Comparison of ENCODE assay signal across 9 mouse cellular contexts in genomic region chr7:35269443-35270024, GRCm38 (mm10). TPM values are rescaled to one million over a fixed set of nuclear protein-coding genes. Genes with fewer than 3 reads are reported as not detected.
DNase-seq lines count a peak whose midpoint lies in the region; ATAC-seq and TF ChIP-seq lines count a peak whose summit lies in the region.
"Had no signal": no experiment of that assay in that cellular context is flagged by ENCODE, and none has a peak within 500 bp of the region (broad histone marks: within the 10 kb centered on the region; RNA-seq: fewer than 3 reads in every experiment).

No protein-coding gene starts in this region.

- 7% methylated on average over 21 of the region's 21 CpGs for WGBS in hindbrain, embryonic 16.5 days
- WGBS in liver, embryonic 12.5 days (ENCODE audit: insufficient replicate concordance): 4% methylated on average over 21 of the region's 21 CpGs

- peaks cover 2% of the 10 kb centered on the region; the same call in 1 of the 2 replicates for H3K4me1 ChIP-seq in hindbrain, embryonic 16.5 days (ENCODE audit: control insufficient read depth, insufficient read depth, low read depth, low read length)
- peaks cover 8% of the 10 kb centered on the region for H3K4me1 ChIP-seq in liver, embryonic 12.5 days

- peak overlapping the region; percentile 45; the same call in 1 of the 2 replicates for H3K9ac ChIP-seq in hindbrain, embryonic 16.5 days (ENCODE audit: low read depth, low read length)
- H3K9ac ChIP-seq in liver, embryonic 12.5 days: peak overlapping the region; percentile 25

- H3K36me3 ChIP-seq in hindbrain, embryonic 16.5 days (ENCODE audit: control insufficient read depth, insufficient read depth, low read length): peaks cover 2% of the 10 kb centered on the region
- 0 out of 2 replicates have a peak, but pooled peaks cover 2% of the 10 kb centered on the region for H3K36me3 ChIP-seq in liver, embryonic 12.5 days

- intact Hi-C loops in left cerebral cortex, adult 2 months (cut with DNase I): loop anchor here (5.0 kb wide), 1 partner anchor 862 kb away; no protein-coding TSS in a partner anchor
- intact Hi-C loops in gastrocnemius, adult 2 months (cut with DNase I): loop anchor here (5.0 to 10.0 kb wide), 2 partner anchors 97 to 415 kb away; no protein-coding TSS in a partner anchor

- H3K4me3 ChIP-seq in left cerebral cortex, adult 2 months: peak overlapping the region; percentile 37
- peak overlapping the region; percentile 71 for H3K4me3 ChIP-seq in gastrocnemius, adult 2 months
- H3K4me3 ChIP-seq in hindbrain, embryonic 16.5 days (ENCODE audit: low read length): peak overlapping the region; percentile 36
- H3K4me3 ChIP-seq in liver, embryonic 12.5 days: peak overlapping the region; percentile 43

- DNase-seq in left cerebral cortex, adult 2 months (ENCODE audit: extremely low spot score in 1 of 2, low spot score in 2 of 2): no peak
- no peak for DNase-seq in left cerebral cortex, adult 18-20 months (ENCODE audit: low spot score in 2 of 2)
- DNase-seq in cerebellum, adult 9-11 months: peak; percentile 16
- DNase-seq in gastrocnemius, adult 2 months: peak; percentile 40
- DNase-seq in thymus, postnatal 4 days: peak; percentile 59

- H3K27ac ChIP-seq in left cerebral cortex, adult 2 months: no peak overlapping the region
- peak overlapping the region; percentile 8; the same call in 1 of the 2 replicates for H3K27ac ChIP-seq in gastrocnemius, adult 2 months
- H3K27ac ChIP-seq in hindbrain, embryonic 16.5 days (ENCODE audit: low read depth, low read length): no peak overlapping the region
- no peak overlapping the region for H3K27ac ChIP-seq in liver, embryonic 12.5 days

- TF ChIP-seq CTCF in left cerebral cortex, adult 2 months (IDR thresholded peaks at IDR 0.05): peak; percentile 36
- TF ChIP-seq CTCF in gastrocnemius, adult 2 months (IDR thresholded peaks at IDR 0.05): peak; percentile 51

- H3K9me3 ChIP-seq in hindbrain, embryonic 16.5 days (ENCODE audit: control insufficient read depth, low read length): peaks cover 5% of the 10 kb centered on the region
- 0 out of 2 replicates have a peak, but pooled peaks cover 2% of the 10 kb centered on the region for H3K9me3 ChIP-seq in liver, embryonic 12.5 days (replicated peaks)

- peak; percentile 60 for ATAC-seq in hindbrain, embryonic 16.5 days
- peak; percentile 77 for ATAC-seq in liver, embryonic 12.5 days
- peak; percentile 54; the same call in 1 of the 2 replicates for ATAC-seq in monocyte, adult 5-6 weeks (replicated peaks; ENCODE audit: insufficient number of reproducible peaks, low FRiP score, low TSS enrichment, poor library complexity, severe bottlenecking)
- ATAC-seq: Patski had no signal

- no peaks in the 10 kb centered on the region for H3K27me3 ChIP-seq in hindbrain, embryonic 16.5 days (replicated peaks; ENCODE audit: control insufficient read depth, insufficient read depth, low read length)
- H3K27me3 ChIP-seq in liver, embryonic 12.5 days (replicated peaks): no peaks in the 10 kb centered on the region
- H3K27me3 ChIP-seq: Patski had no signal

- peak overlapping the region; percentile 70 for H3K4me2 ChIP-seq in hindbrain, embryonic 16.5 days (ENCODE audit: low read length)
- peak overlapping the region; percentile 74 for H3K4me2 ChIP-seq in liver, embryonic 12.5 days

RNA-seq across cellular contexts. Expression of gene Gpatch1, which starts 48.7 kb away (rescaled TPM):
- 10 to 100 TPM; 27.3 to 27.7 TPM for total RNA-seq in left cerebral cortex, adult 2 months (2021)
- 10 to 100 TPM; 23.3 to 24.4 TPM for total RNA-seq in left cerebral cortex, adult 18-20 months (2021)
- total RNA-seq in gastrocnemius, adult 2 months (2021): 1 to 10 TPM; 6.4 to 7.4 TPM
- polyA plus RNA-seq in hindbrain, embryonic 16.5 days (2015; fragmentation: Nextera tagmentation; extraction: Ambion mirVana): 17.5 and 20.8 TPM in 2 replicates
- 9.6 and 10.6 TPM in 2 replicates for polyA plus RNA-seq in liver, embryonic 12.5 days (2016; fragmentation: Nextera tagmentation; extraction: Ambion mirVana)
- total RNA-seq in monocyte, adult 5-6 weeks (2017): 10.4 to 20.6 TPM (median 15.0 TPM) in 3 replicates

RNA-seq across cellular contexts. Expression of gene Lrp3, which starts 54.2 kb away (rescaled TPM):
- total RNA-seq in left cerebral cortex, adult 2 months (2021): 10 to 100 TPM; 80.8 to 86.8 TPM
- total RNA-seq in left cerebral cortex, adult 18-20 months (2021): 10 to 100 TPM; 79.8 to 83.6 TPM
- 1 to 10 TPM; 7.5 to 8.6 TPM for total RNA-seq in gastrocnemius, adult 2 months (2021)
- polyA plus RNA-seq in hindbrain, embryonic 16.5 days (2015; fragmentation: Nextera tagmentation; extraction: Ambion mirVana): 25.1 and 25.5 TPM in 2 replicates
- polyA plus RNA-seq in liver, embryonic 12.5 days (2016; fragmentation: Nextera tagmentation; extraction: Ambion mirVana): 0.81 and 1.3 TPM in 2 replicates
- not detected in 3 replicates for total RNA-seq in monocyte, adult 5-6 weeks (2017)

Comparison
In these comparisons a context has a peak if more than half of its experiments do, and no peak if none do; other contexts are left out.
1. DNase-seq: peak in cerebellum, adult 9-11 months (single experiment), gastrocnemius, adult 2 months (single experiment) and thymus, postnatal 4 days (single experiment); none in left cerebral cortex, adult 2 months (0 of 2) and left cerebral cortex, adult 18-20 months (0 of 2).
2. RNA of gene Lrp3, which starts 54.2 kb away (total RNA-seq): 80.8 to 86.8 TPM in left cerebral cortex, adult 2 months and 79.8 to 83.6 TPM in left cerebral cortex, adult 18-20 months; 7.5 to 8.6 TPM in gastrocnemius, adult 2 months and not detected in monocyte, adult 5-6 weeks; every median in the first group is over 4 times any median in the second.
3. Peak in every context shown above with its lines, with median percentiles within 50 percentile points of each other: H3K4me3 ChIP-seq and ATAC-seq.